Mouse (Mus musculus): Measurements from ENCODE around the gene Pla2g7.

Pla2g7 gene

GRCm38 (mm10) chr17:43581012-43581467 is 13.1 kb downstream of the Pla2g7 start:
- peak; percentile 56 for DNase-seq (ENCODE audit: low spot score)

DNA sequence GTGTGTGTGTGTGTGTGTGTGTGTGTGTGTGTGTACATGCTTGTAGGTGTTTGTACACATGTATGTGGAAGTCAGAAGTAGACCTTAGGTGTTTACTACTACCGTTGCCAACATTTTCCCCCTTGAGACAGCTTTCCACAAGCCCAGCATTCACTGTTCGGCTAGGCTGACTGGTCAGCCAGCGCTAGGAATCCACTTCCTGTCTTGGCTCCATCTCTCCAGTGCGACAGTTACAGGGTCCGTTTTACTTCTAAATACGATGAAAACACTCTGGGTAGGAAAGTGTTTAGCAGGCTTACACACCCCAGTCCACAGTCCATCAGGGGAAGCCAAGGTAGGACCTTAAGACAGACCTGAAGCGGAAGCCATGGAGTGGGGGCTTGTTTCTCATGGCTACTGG is 16.9 kb downstream of the Pla2g7 start:
- DNase-seq (ENCODE audit: low spot score), result no peak

DNA sequence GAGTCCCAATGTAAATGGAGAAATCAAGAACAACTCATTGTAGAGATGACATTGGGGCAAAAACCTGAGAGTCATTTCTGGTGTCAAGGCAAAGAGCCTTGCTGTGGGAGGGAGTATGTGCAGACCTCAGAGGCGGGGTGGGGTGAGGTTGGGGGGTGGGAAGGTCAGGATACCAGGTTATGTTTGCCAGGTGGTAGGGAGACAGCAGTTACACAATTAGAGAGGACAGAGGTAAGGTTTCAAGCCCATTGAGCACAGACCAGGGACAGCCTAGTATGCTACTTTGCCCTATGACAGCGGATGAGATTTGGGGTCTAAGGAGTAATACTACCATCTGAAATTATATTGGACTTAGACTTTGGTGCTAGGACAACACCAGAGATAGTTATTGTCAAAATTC is 19.4 kb downstream of the Pla2g7 start:
- DNase-seq (ENCODE audit: low spot score), result no peak

DNA sequence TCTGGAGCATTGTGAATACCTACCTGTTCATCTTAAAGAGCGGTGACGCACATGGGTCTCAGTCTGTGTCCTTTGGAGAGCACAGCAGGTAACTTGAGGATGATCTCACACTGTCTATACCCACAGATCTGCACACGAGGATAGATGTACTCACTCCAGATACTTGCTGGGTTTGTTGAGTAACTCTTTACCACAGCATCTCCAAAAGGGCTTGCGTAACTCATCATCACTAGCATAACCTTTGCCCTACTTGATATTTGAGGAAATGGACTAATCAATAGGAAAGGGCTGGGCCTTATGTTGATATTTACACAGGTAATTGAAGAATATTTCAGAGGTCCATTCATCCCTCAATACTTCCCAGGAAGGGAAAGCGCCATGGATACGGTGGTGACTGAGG is 21.9 kb downstream of the Pla2g7 start:
- no peak for DNase-seq (ENCODE audit: low spot score)

GRCm38 (mm10) chr17:43590531-43590930 is 22.6 kb downstream of the Pla2g7 start:
- DNase-seq (ENCODE audit: low spot score), result peak; percentile 49

DNA sequence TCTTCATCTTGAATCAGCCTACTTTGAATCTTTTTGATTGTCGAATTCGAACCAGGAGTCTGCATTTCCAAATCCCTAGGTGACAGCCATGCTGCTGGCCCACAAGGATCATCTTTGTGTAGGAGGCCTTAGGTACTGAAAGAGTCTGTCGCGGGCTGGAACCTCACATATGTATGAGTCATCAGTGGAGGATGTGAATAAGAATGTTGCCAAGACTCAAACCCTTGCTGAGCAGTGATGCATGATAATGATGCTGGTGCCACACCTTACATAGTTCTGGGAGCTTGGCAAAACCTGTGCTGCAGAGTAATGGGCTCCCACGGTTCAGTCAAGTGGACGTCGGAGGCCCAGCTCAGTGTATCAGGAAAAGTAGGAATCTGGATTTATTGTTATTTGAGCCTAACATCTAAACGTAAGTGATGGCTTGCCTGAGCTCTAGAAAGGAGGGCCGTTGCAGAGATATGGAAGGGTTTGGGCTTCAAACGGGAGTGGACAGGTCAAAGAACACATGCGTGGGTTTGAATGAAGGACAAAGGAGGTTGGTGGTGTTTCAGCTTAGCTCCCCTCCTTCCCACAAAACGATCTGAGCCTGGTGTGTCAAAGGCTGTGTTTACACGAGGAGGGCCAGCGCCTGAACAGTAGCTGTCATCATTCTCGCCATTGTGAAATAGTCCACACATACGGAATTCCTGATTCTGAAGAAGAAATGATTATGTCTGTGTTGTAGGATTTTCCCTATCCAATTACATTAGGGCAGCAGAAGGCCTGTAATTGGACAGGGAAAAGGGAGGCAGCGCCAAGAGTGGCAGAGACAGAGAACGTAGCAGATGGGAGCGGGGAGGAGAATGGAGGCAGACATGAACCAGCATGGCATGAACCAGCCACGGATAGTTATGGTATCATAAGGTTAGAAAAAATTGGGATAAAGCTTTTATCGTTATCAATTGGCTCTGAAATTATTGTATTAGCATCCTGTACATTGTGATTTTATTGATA is 24.7 kb downstream of the Pla2g7 start:
- no peak for DNase-seq (ENCODE audit: low spot score)

- no peak for DNase-seq (ENCODE audit: low spot score)
Observed at GRCm38 (mm10) chr17:43597742-43598141, 29.8 kb downstream of the Pla2g7 start.

DNA sequence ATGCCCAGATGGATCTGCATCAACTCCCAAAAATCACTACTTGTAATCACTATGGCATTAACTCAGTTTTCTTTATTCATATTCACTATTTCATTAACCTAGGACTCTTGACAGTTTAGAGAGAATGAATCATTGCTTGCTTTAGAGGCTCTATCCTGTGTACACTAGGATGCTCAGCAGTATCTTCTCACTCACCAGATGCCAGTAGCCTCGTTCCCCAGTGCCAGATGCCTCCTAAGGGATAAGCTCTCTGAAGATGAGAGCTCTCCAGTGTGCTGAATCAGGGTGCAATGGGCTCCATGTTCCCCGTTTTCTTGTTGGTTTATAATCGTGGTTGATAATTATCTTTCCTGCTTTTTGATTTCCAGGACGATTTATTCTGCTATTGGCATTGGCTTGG is 30.8 kb downstream of the Pla2g7 start:
- no peak for DNase-seq (ENCODE audit: low spot score)

DNA sequence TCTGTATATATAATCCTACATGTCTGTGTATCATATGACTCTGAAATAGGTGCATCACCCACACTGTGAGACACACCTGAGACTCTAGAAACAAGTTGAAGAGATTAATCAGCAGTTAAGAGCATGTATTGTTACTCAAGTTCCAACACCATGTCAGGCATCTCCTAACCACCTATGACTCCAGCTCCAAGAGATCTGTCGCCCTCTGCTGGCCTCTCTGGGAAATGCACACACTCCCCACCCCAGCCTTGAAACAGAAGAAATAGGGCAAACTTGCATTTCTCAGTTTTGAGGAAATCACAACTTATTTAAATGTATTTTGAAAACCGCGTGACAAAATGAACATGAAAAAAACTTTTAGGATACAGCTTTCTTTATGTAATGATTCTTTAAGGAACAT is 38.8 kb downstream of the Pla2g7 start:
- peak; percentile 80 for DNase-seq (ENCODE audit: low spot score)

- peak; percentile 90 for DNase-seq (ENCODE audit: low spot score)
Observed at GRCm38 (mm10) chr17:43611586-43611985, 43.7 kb downstream of the Pla2g7 start.

- DNase-seq (ENCODE audit: low spot score), result no peak
Observed at GRCm38 (mm10) chr17:43612221-43612620, 44.3 kb downstream of the Pla2g7 start.

DNA sequence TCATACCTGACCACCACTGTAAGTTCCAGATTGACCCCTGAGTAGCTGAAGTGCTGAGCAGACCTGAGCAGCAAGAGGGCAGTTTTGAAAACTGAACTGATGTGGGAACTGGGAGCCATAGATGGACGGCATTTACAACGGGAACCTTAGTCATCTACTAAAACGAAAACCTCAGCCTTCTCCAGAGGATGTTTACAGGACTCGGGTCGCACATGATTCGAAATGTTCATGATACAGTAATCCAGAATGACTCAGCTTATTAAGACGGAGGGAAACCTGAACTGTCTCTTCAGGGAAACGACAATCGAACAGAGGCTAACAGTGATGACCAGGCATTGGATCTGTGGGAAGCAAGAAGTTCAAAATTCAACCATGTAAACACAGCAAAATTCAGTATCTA is 51.3 kb downstream of the Pla2g7 start:
- DNase-seq (ENCODE audit: low spot score), result no peak

- DNase-seq (ENCODE audit: low spot score), result no peak
Observed at GRCm38 (mm10) chr17:43622076-43622475, 54.2 kb downstream of the Pla2g7 start.

DNA sequence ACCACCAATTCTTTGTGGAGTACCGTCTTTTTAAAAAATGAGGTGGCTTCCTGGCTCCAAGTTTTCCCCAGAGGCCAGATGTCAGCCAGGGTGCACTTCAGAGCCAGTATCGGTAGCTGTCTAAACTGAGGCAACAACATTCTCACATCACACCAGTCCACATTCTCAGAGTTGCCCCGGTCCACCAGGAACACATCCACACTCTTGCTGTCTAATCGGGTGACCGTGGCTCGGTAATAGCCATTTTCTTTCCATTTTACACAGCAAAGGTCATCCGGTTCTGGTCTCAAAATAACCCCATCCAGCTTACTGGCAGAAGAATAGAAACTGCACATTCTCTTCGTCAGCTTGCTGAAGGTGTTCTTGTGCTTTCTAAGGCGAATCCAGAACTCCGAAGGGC is 60.3 kb downstream of the Pla2g7 start:
- no peak for DNase-seq (ENCODE audit: low spot score)

DNA sequence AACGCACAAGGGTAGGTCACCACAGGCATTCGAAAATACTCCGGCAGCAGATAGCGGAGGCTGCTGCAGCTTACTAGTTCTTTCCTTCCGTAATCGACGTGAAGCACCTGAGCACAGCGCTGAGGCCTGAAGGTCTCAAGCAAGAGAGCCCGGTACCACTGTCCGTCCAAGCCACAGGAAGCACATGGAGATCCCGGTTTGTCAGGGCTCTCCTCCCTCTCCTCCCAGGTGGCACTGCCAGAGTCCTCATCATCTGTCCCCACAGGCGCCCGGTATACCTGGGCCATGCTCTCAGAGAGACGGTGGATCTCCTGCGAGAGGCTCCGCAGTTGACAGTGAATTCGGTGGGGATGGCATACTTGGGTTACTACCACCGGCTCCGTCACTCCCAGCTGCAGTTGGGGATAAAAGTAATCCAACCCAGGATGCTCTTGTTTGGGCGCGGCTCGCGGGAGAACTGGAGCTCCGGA is 61.2 kb downstream of the Pla2g7 start:
- no peak for DNase-seq (ENCODE audit: low spot score)

DNA sequence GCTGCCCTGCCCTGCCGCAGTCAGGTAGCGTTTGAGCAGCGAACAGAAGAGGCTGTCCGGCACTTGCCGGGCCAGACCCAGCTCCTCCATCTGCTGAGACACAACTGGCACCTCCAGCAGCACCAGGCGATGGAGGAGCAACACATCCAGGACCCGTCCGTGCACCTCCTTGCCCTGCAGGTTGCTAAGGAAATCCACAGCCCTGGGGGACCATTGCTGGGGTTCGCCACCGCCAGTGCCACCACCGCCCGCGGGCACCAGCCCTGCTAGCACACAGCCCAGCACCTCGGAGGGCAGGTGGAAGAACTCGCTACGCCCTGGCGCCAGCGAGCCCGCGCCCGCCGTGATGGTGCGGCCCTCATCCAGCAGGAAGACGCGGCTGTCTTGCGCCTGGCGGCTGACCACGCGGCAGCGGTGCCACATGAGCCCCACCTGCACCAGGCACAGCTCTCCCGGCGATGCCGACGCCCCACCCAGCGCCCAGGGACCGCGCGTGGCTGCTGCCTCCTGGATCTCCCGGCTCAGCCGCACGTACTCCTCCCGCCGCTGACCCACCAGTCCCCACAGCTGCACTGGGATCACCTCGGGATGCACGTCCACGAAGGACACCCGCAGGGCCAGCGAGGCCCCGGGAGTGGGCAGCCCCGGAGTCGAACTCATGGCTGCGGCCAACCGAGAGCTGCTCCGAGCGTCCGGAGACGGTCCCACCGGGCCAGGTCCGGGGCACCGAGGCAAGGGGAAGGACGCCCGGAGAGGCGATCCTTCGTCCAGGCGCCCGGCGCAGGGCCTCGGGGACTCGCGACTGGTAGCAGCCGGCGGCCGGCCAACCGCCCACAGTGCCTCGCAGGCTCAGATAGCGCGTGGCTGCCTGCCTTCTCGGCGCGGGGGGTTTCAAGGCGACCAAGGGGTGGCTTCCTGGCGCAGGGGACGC is 61.9 kb downstream of the Pla2g7 start, which contains the start of gene Tdrd6:
Gene Tdrd6, minus strand, starts transcription at position 804 of the 931 bp plus-strand sequence.
- peak; percentile 43 for DNase-seq (ENCODE audit: low spot score)

DNA sequence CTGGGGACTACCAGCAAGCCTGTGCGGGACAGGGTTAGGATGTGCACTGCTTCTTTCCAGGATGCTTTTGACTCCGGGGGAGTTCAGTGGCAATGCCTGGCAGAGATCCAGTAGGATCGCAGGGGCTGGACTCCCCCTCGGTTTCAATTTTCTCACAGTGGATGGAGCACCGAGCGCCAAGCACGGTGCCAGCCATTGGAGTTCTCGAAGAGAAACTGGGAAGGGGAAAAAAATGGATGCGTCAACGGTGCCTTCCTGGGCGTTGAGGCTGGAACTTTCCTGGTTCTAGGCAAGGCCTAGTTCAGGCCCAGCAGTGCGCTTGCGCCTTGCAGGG is 62.5 kb downstream of the Pla2g7 start:
- no peak for DNase-seq (ENCODE audit: low spot score)

- no peak for DNase-seq (ENCODE audit: low spot score)
Observed at GRCm38 (mm10) chr17:43637146-43637545, 69.2 kb downstream of the Pla2g7 start.

GRCm38 (mm10) chr17:43640825-43641224 is 72.9 kb downstream of the Pla2g7 start:
- DNase-seq (ENCODE audit: low spot score), result no peak

- no peak for DNase-seq (ENCODE audit: low spot score)
Observed at GRCm38 (mm10) chr17:43643191-43643590, 75.3 kb downstream of the Pla2g7 start.

GRCm38 (mm10) chr17:43644375-43644774 is 76.5 kb downstream of the Pla2g7 start:
- no peak for DNase-seq (ENCODE audit: low spot score)

GRCm38 (mm10) chr17:43645136-43645535 is 77.2 kb downstream of the Pla2g7 start:
- DNase-seq (ENCODE audit: low spot score), result no peak

Data from retina, embryonic 14.5 days (tissue).